Mouse (Mus musculus) heart, embryonic 14.5 days (tissue): ENCODE results near the gene Col26a1. TPM values are rescaled to one million over a fixed set of nuclear protein-coding genes. Genes with fewer than 3 reads are reported as not detected.

Experiments
- ATAC-seq: fragments of 200-750 bp; cut with Nextera tagmentation; 2 replicates; pipeline ENCODE4 v1.8.0; 2017; ENCODE audit warnings: low read depth, moderate TSS enrichment; ENCODE audit not compliant: insufficient number of reproducible peaks, insufficient read depth, low FRiP score
- H3K27ac ChIP-seq, 2 experiments: fragments of 200-500 bp in 1 of 2; fragments of 300-500 bp in 1 of 2; sonication (generic) in 1 of 2; replicated peaks in 1 of 2; 2 replicates each; pipeline ENCODE4 v1.5.1; 2012 to 2014; ENCODE audit warnings: low read depth in 2 of 2, low read length in 2 of 2, control low read depth in 1 of 2, mild to moderate bottlenecking in 1 of 2, mixed read lengths in 1 of 2; ENCODE audit not compliant: control insufficient read depth in 1 of 2, insufficient read depth in 1 of 2
- H3K27me3 ChIP-seq: fragments of 300-500 bp; sonication (generic); 2 replicates; pipeline ENCODE4 v1.6.1; 2014; ENCODE audit warnings: mild to moderate bottlenecking, low read length, control low read depth; ENCODE audit not compliant: control insufficient read depth, insufficient read depth
- H3K36me3 ChIP-seq: fragments of 300-500 bp; sonication (generic); 2 replicates; pipeline ENCODE4 v1.6.1; 2014; ENCODE audit warnings: mild to moderate bottlenecking, control low read depth, low read length, mixed read lengths; ENCODE audit not compliant: control insufficient read depth, insufficient read depth
- H3K4me1 ChIP-seq, 2 experiments: fragments of 200-500 bp in 1 of 2; fragments of 300-500 bp in 1 of 2; sonication (generic) in 1 of 2; 2 replicates each; pipeline ENCODE4 v1.6.1; 2012 to 2014; ENCODE audit warnings: low read length in 2 of 2, control low read depth in 1 of 2, mixed read lengths in 1 of 2; ENCODE audit not compliant: control insufficient read depth in 2 of 2, insufficient read depth in 2 of 2
- H3K4me2 ChIP-seq: fragments of 300-500 bp; sonication (generic); 2 replicates; pipeline ENCODE4 v1.6.1; 2014; ENCODE audit warnings: mild to moderate bottlenecking, low read length
- H3K4me3 ChIP-seq, 2 experiments: fragments of 200-500 bp in 1 of 2; fragments of 300-500 bp in 1 of 2; sonication (generic) in 1 of 2; 2 replicates each; pipeline ENCODE4 v1.5.1; 2012 to 2014; ENCODE audit warnings: low read length in 2 of 2, mild to moderate bottlenecking in 2 of 2, control low read depth in 1 of 2, low read depth in 1 of 2, moderate library complexity in 1 of 2; ENCODE audit not compliant: control insufficient read depth in 1 of 2, insufficient read depth in 1 of 2
- H3K9ac ChIP-seq: fragments of 300-500 bp; sonication (generic); 2 replicates; pipeline ENCODE4 v1.6.1; 2014; ENCODE audit warnings: mild to moderate bottlenecking, low read length
- H3K9me3 ChIP-seq: fragments of 300-500 bp; sonication (generic); 2 replicates; pipeline ENCODE4 v1.6.1; 2016; ENCODE audit warnings: low read length, control low read depth; ENCODE audit not compliant: control insufficient read depth
- WGBS: fragments of 180-500 bp; shearing (Covaris S2); extraction: QIAGEN DNeasy Blood & Tissue Kit; methylation state at CpG from one replicate; pipeline ENCODE4 v1.1.7; 2014; 5-methylcytosine and 5-hydroxymethylcytosine counted together
- polyA plus RNA-seq: library from polyadenylated mRNA; unstranded; fragments of >200 nt; fragmentation: Nextera tagmentation; extraction: Ambion mirVana; gene quantifications from 2 replicates; pipeline ENCODE4 v1.2.1, GENCODE M21; 2014

Col26a1 gene
- polyA plus RNA-seq, 1 experiment from 2014 or later: 14.2 TPM

- WGBS: 32% methylated on average over 4 of the region's 4 CpGs
- H3K27ac ChIP-seq: no peak overlapping the region
These were observed 172.3 kb downstream of the Col26a1 start for GRCm38 (mm10) chr5:136710742-136711141.

GRCm38 (mm10) chr5:136708116-136708515, 174.9 kb downstream of the Col26a1 start:
- H3K36me3 ChIP-seq: no peaks in the 10 kb centered on the region
- 61% methylated on average over 12 of the region's 12 CpGs for WGBS

More at GRCm38 (mm10) chr5:136710742-136711141, 172.3 kb downstream of the Col26a1 start:
- Histone ChIP-seq H3K9me3 (no peaks in the 10 kb centered on the region), H3K4me2 (no peak overlapping the region), H3K36me3 (no peaks in the 10 kb centered on the region), H3K27me3 (peaks cover 11% of the 10 kb centered on the region; the same call in 1 of the 2 replicates), H3K4me1 (peaks cover 3 to 11% of the 10 kb centered on the region in 2 experiments; a peak in 3 of 4 replicates), H3K9ac (no peak overlapping the region), H3K4me3 (no peak overlapping the region)
- no peak for ATAC-seq

DNA sequence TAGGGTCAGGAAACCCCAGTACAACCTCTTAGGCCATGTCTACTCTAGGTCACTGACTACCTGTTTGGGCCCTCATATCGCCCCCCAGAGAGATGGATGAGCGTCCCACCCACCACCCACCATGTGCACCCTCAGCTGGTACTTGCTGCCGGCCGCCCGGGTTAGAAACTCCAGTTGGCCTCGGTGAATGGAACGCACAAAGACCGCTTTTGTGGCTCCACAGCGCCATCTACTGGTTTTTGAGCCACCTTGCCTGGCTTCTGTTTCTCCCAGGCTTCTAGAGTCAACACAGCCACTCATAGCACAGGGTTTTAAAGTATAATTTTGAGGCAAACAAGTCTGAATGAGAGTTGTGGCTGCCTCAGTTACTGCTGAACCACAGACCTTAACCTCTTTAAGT, 176.2 kb downstream of the Col26a1 start:
- WGBS: 1% methylated on average over 9 of the region's 9 CpGs
- Histone ChIP-seq H3K36me3 (no peaks in the 10 kb centered on the region), H3K4me2 (no peak overlapping the region), H3K9me3 (0 out of 2 replicates have a peak, but pooled peaks cover 6% of the 10 kb centered on the region), H3K4me1 (peaks cover 3 to 11% of the 10 kb centered on the region in 2 experiments; a peak in 3 of 4 replicates), H3K9ac (no peak overlapping the region), H3K27me3 (no peaks in the 10 kb centered on the region), H3K27ac (no peak overlapping the region), H3K4me3 (no peak overlapping the region)
- no peak for ATAC-seq

More at GRCm38 (mm10) chr5:136708116-136708515, 174.9 kb downstream of the Col26a1 start:
- Histone ChIP-seq H3K4me2 (no peak overlapping the region), H3K9me3 (0 out of 2 replicates have a peak, but pooled peaks cover 6% of the 10 kb centered on the region), H3K27ac (no peak overlapping the region), H3K4me3 (no peak overlapping the region), H3K4me1 (peaks cover 3 to 11% of the 10 kb centered on the region in 2 experiments; a peak in 3 of 4 replicates), H3K9ac (no peak overlapping the region), H3K27me3 (no peaks in the 10 kb centered on the region)
- ATAC-seq: no peak

- Histone ChIP-seq H3K9me3 (0 out of 2 replicates have a peak, but pooled peaks cover 6% of the 10 kb centered on the region), H3K4me3 (no peak overlapping the region), H3K27ac (no peak overlapping the region), H3K36me3 (no peaks in the 10 kb centered on the region), H3K9ac (no peak overlapping the region), H3K4me2 (no peak overlapping the region), H3K27me3 (no peaks in the 10 kb centered on the region), H3K4me1 (peaks cover 0 to 5% of the 10 kb centered on the region in 2 experiments; a peak in 3 of 4 replicates)
- WGBS: 99% methylated on average over 3 of the region's 3 CpGs
- ATAC-seq: no peak
These were observed 177.5 kb downstream of the Col26a1 start for GRCm38 (mm10) chr5:136705532-136705931.

DNA sequence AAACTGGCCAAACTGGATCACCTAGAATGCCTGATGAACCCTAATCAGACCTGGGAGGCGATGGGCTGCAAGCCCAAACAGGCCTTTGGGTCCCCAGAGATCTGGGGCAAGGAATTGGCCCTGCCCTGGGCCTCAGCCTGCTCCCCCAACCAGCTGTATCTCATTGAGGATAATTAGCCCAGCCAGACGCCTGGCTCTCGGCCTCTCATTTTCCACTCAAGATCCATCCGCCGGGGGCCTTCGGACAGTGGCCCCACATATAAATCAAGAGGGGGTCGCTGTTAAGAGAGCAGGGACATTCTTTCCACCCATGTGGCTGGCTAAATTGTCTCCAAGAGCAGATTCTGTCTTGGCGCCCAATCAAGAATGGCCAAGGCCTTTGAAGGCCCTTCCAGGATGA, 178.9 kb downstream of the Col26a1 start:
- Histone ChIP-seq H3K36me3 (no peaks in the 10 kb centered on the region), H3K27me3 (no peaks in the 10 kb centered on the region), H3K4me2 (no peak overlapping the region), H3K9me3 (0 out of 2 replicates have a peak, but pooled peaks cover 6% of the 10 kb centered on the region), H3K4me1 (0 out of 4 replicates have a peak, but pooled peaks cover 0 to 4% of the 10 kb centered on the region in 2 experiments), H3K4me3 (no peak overlapping the region), H3K9ac (no peak overlapping the region), H3K27ac (no peak overlapping the region)
- 79% methylated on average over 8 of the region's 8 CpGs for WGBS
- ATAC-seq: no peak

- Histone ChIP-seq H3K9ac (no peak overlapping the region), H3K9me3 (0 out of 2 replicates have a peak, but pooled peaks cover 6% of the 10 kb centered on the region), H3K27ac (no peak overlapping the region), H3K36me3 (no peaks in the 10 kb centered on the region), H3K4me1 (0 out of 4 replicates have a peak, but pooled peaks cover 0 to 4% of the 10 kb centered on the region in 2 experiments), H3K4me3 (no peak overlapping the region), H3K4me2 (no peak overlapping the region), H3K27me3 (no peaks in the 10 kb centered on the region)
- WGBS: 36% methylated on average over 3 of the region's 3 CpGs
- ATAC-seq: no peak
These were observed 179.3 kb downstream of the Col26a1 start for GRCm38 (mm10) chr5:136703751-136704150.

DNA sequence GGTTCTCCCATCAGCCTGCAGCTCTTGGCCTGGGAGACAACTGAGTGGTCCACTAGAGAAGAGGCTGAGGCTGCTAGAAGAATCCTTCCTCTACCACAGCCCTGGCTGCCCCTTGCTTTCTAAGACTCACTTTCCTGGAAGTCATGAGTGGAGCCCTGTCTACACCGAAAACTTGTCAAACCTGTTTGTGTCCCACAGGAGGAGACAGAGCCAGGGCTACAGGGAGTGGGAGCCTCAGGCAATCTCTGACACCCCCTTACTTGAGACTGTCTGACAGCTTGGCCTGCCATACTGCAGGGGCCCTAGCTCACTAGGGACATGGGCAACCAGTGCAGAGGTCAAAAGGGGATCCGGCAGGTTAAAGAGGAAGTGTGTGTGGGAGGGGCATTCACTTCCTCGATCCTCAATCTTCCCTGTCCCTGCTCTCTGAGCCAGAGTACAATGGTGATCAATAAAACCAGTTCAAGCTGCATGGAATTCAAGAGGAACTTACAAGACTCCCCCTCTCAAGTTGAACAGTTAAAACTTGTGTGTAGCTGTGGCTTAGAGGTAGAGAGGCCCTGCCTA, 180.8 kb downstream of the Col26a1 start:
- H3K4me1 ChIP-seq: 0 out of 4 replicates have a peak, but pooled peaks cover 0 to 4% of the 10 kb centered on the region in 2 experiments
- no peak overlapping the region for H3K4me2 ChIP-seq
- no peaks in the 10 kb centered on the region for H3K36me3 ChIP-seq
- 0 out of 2 replicates have a peak, but pooled peaks cover 6% of the 10 kb centered on the region for H3K9me3 ChIP-seq
- no peak overlapping the region for H3K4me3 ChIP-seq
- 51% methylated on average over 3 of the region's 3 CpGs for WGBS
- H3K27ac ChIP-seq: no peak overlapping the region
- no peaks in the 10 kb centered on the region for H3K27me3 ChIP-seq
- no peak overlapping the region for H3K9ac ChIP-seq
- ATAC-seq: no peak
